Mouse (Mus musculus) heart, postnatal 0 days (tissue): ENCODE measurements around the gene Rsph6a. TPM values are rescaled to one million over a fixed set of nuclear protein-coding genes. Genes with fewer than 3 reads are reported as not detected.
"Not testable (repeated sequence)": the region's sequence is repeated elsewhere in the genome, so short reads cannot be mapped to it uniquely, and the experiment has no call there.

Experiments used
- ATAC-seq: fragments of 200-750 bp; cut with Nextera tagmentation; 2 replicates; pipeline ENCODE4 v1.8.0; 2017; ENCODE audit warnings: low read depth, moderate number of reproducible peaks, moderate library complexity; ENCODE audit not compliant: insufficient read depth
- DNase-seq: peaks from one replicate; pipeline ENCODE4 v3.0.0-alpha.2; 2016; ENCODE audit warnings: low spot score
- H3K27ac ChIP-seq: fragments of 300-500 bp; sonication (generic); 2 replicates; pipeline ENCODE4 v1.5.1; 2014; ENCODE audit warnings: low read depth, mild to moderate bottlenecking
- H3K27me3 ChIP-seq: fragments of 300-500 bp; sonication (generic); 2 replicates; pipeline ENCODE4 v1.6.1; 2014; ENCODE audit warnings: low read length, mixed read lengths; ENCODE audit not compliant: control insufficient read depth, insufficient read depth
- H3K36me3 ChIP-seq: fragments of 300-500 bp; sonication (generic); replicated peaks from 2 replicates; pipeline ENCODE4 v1.6.1; 2014; ENCODE audit warnings: low read length, mixed read lengths; ENCODE audit not compliant: control insufficient read depth, insufficient read depth
- H3K4me1 ChIP-seq: fragments of 300-500 bp; sonication (generic); 2 replicates; pipeline ENCODE4 v1.6.1; 2014; ENCODE audit warnings: antibody characterized with exemption; ENCODE audit not compliant: control insufficient read depth, insufficient read depth
- H3K4me2 ChIP-seq: fragments of 300-500 bp; sonication (generic); 2 replicates; pipeline ENCODE4 v1.6.1; 2014; ENCODE audit warnings: low read depth, mild to moderate bottlenecking, low read length, moderate library complexity
- H3K4me3 ChIP-seq: fragments of 300-500 bp; sonication (generic); 2 replicates; pipeline ENCODE4 v1.5.1; 2014; ENCODE audit warnings: low read depth, low read length
- H3K9ac ChIP-seq: fragments of 300-500 bp; sonication (generic); replicated peaks from 2 replicates; pipeline ENCODE4 v1.6.1; 2014; ENCODE audit warnings: low read depth, low read length, mixed read lengths
- H3K9me3 ChIP-seq: fragments of 300-500 bp; sonication (generic); replicated peaks from 2 replicates; pipeline ENCODE4 v1.6.1; 2016; ENCODE audit warnings: low read length; ENCODE audit not compliant: control insufficient read depth
- CTCF ChIP-seq: IDR thresholded peaks from 2 replicates; pipeline ENCODE4 v1.5.1; 2016; ENCODE audit warnings: antibody characterized with exemption, control low read depth, low read depth
- EP300 ChIP-seq: IDR thresholded peaks from 2 replicates; pipeline ENCODE4 v1.6.1; 2016; ENCODE audit warnings: antibody characterized with exemption, low read depth
- WGBS: fragments of 180-500 bp; shearing (Covaris S2); extraction: QIAGEN DNeasy Blood & Tissue Kit; methylation state at CpG from one replicate; pipeline ENCODE4 v1.1.7; 2014; 5-methylcytosine and 5-hydroxymethylcytosine counted together
- polyA plus RNA-seq: library from polyadenylated mRNA; unstranded; fragments of >200 nt; fragmentation: Nextera tagmentation; extraction: Ambion mirVana; gene quantifications from 2 replicates; pipeline ENCODE4 v1.2.1, GENCODE M21; 2015
- total RNA-seq: library from RNA; depleted of rRNA; stranded (reverse); fragments of >200 nt; gene quantifications from 2 replicates; pipeline ENCODE4 v1.2.3, GENCODE M21; 2014; ENCODE audit warnings: low replicate concordance

The Rsph6a gene
- total and polyA plus RNA-seq, 2 experiments from 2014 or later = not detected

DNA sequence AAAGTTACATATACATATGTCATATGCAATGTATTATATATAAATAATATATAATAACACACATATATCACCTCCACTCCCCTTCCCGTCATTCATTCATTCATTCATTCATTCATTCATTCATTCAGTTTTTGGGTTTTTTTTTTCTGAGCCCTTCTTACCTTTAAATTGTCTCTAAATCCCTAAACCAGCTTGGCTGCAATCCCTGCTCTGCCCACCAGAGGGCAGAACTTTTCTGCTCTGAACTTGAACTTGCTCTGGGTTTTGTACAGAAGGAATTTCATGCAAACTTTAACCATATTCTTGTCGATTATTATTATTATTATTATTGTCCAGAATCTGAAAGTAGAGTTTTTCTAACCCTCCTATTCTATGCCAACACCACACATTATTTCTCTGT is 14.2 kb downstream of the Rsph6a start:
- WGBS = 5% methylated on average over 2 of the region's 2 CpGs

DNA sequence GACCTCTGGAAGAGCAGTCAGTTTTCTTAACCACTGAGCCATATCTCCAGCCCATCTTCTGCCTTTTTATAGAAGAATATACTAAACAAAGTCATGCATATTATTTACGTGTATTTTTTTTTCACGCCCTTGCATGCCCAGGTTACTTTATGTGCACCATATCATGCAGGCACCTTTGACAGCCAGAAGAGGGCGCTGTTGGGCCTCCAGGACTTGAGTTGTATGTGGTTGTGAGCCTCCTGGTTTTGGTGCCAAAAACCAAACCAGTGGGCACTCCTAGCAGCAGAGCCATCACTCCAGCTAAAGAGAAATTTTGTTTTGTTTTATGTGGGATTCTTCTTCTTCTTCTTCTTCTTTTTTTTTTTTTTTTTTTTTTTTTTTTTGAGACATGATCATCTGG is 15.0 kb downstream of the Rsph6a start:
- H3K36me3 ChIP-seq = no peaks in the 10 kb centered on the region
- no peak overlapping the region for H3K4me2 ChIP-seq
- H3K9ac ChIP-seq = no peak overlapping the region
- no peak overlapping the region for H3K4me3 ChIP-seq
- no peaks in the 10 kb centered on the region for H3K4me1 ChIP-seq
- no peak for DNase-seq
- no peak overlapping the region for H3K27ac ChIP-seq
- no peak for ATAC-seq
- 48% methylated on average over 3 of the region's 3 CpGs for WGBS
- no peaks in the 10 kb centered on the region for H3K9me3 ChIP-seq
- peaks cover 29% of the 10 kb centered on the region for H3K27me3 ChIP-seq
- TF ChIP-seq EP300 (no peak), CTCF (peak; percentile 51)

More for the DNA sequence above, 14.2 kb downstream of the Rsph6a start:
- H3K9ac ChIP-seq = no peak overlapping the region
- DNase-seq (peak; percentile 48), ATAC-seq (no peak)
- no peak overlapping the region for H3K4me3 ChIP-seq
- peaks cover 32% of the 10 kb centered on the region for H3K27me3 ChIP-seq
- H3K4me2 ChIP-seq = no peak overlapping the region
- no peaks in the 10 kb centered on the region for H3K36me3 ChIP-seq
- H3K4me1 ChIP-seq = no peaks in the 10 kb centered on the region
- no peaks in the 10 kb centered on the region for H3K9me3 ChIP-seq
- no peak overlapping the region for H3K27ac ChIP-seq
- TF ChIP-seq CTCF (peak; percentile 80), EP300 (no peak)

DNA sequence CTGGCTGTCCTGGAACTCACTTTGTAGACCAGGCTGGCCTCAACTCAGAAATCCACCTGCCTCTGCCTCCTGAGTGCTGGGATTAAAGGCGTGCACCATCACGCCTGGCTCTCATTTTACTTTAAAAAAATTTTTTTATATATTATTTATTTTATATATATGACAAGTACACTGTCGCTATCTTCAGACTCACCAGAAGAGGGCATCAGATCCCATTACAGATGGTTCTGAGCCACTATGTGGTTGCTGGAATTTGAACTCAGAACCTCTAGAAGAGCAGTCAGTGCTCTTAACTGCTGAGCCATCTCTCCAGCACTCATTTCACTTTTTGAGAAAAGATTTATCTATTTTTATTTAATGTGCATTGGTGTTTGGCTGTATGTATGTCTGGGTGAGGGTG is 16.5 kb downstream of the Rsph6a start:
- H3K4me2 ChIP-seq, ATAC-seq: not testable (repeated sequence)

DNA sequence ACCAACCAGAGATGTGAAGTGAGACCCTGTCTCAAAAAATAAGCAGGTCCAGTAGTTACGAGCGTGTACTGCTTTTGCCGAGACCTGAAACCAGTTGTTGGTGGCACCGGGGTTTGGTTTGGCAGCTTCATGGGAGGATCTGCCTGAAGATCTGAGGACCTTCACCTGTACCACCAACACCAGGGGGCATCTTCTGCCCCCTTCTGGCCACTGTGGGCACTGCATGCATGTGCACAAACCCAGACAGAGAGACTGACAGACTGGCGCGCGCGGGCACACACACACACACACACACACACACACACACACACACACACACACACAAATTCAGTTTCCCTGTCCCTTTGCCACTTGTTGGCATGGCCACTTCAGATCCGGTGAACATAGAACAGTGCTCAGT is 19.0 kb downstream of the Rsph6a start:
- ATAC-seq = no peak
- Histone ChIP-seq H3K9ac (no peak overlapping the region), H3K4me2 (no peak overlapping the region), H3K27me3 (no peaks in the 10 kb centered on the region), H3K27ac (no peak overlapping the region), H3K4me3 (no peak overlapping the region), H3K4me1 (peaks cover 20% of the 10 kb centered on the region), H3K36me3 (peaks cover 8% of the 10 kb centered on the region), H3K9me3 (no peaks in the 10 kb centered on the region)
- no peak for TF ChIP-seq EP300
- peak; percentile 65 for TF ChIP-seq CTCF
- 76% methylated on average over 9 of the region's 9 CpGs for WGBS
- no peak for DNase-seq

More for the DNA sequence above, 16.5 kb downstream of the Rsph6a start:
- H3K9ac ChIP-seq, H3K4me3 ChIP-seq, H3K4me1 ChIP-seq, H3K27ac ChIP-seq, DNase-seq, H3K9me3 ChIP-seq, H3K36me3 ChIP-seq: not testable (repeated sequence)
- TF ChIP-seq CTCF = peak; percentile 24
- 47% methylated on average over 3 of the region's 3 CpGs for WGBS
- H3K27me3 ChIP-seq = peaks cover 13% of the 10 kb centered on the region

DNA sequence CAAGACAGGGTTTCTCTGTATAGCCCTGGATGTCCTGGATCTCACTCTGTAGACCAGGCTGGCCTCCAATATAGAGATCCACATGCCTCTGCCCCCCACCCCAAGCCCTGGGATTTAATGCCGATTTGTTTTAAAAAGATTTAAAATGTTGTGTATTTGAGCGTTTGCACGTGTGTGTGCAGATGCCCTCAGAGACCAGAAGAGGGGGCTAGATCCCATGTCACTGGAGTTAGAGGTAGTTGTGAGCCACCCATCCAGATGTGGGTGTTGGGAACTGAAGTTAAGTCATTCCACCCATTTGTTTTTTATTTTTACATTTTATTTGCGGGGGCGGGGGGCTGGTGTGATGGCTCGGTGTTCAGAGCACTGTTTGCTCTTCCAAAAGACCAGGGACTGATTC is 20.0 kb downstream of the Rsph6a start:
- ATAC-seq (no peak), DNase-seq (no peak)
- no peak overlapping the region for H3K4me2 ChIP-seq
- H3K27ac ChIP-seq = no peak overlapping the region
- no peak overlapping the region for H3K4me3 ChIP-seq
- 91% methylated on average over 6 of the region's 6 CpGs for WGBS
- H3K9me3 ChIP-seq = no peaks in the 10 kb centered on the region
- no peak for TF ChIP-seq EP300
- no peaks in the 10 kb centered on the region for H3K27me3 ChIP-seq
- H3K9ac ChIP-seq = no peak overlapping the region
- peaks cover 20% of the 10 kb centered on the region for H3K4me1 ChIP-seq
- peaks cover 17% of the 10 kb centered on the region for H3K36me3 ChIP-seq

DNA sequence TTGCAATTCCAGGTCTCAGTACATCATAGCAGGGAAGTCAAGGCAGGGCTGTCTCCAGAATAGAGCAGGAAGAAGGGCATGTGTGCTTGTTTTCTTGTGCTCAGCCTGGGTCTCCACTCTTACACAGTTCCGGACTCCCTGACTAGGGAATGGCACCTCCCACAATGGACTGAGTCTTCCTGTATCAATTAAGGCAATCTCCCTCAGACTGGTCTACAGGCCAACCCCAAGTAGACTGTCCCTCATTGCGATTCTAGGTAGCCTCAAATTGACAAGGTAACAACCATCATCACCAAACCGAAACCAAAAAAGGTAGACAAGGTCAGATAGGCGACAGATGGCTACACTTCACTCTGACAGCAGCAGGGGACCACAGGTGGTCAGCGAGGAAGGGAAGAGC is 20.7 kb downstream of the Rsph6a start:
- Histone ChIP-seq H3K4me2 (peak overlapping the region; percentile 91), H3K9ac (0 out of 2 replicates have a peak overlapping the region, but pooled peaks have one; percentile 1), H3K27me3 (no peaks in the 10 kb centered on the region), H3K4me1 (peaks cover 20% of the 10 kb centered on the region), H3K4me3 (peak overlapping the region; percentile 92), H3K36me3 (peaks cover 25% of the 10 kb centered on the region), H3K9me3 (no peaks in the 10 kb centered on the region), H3K27ac (peak overlapping the region; percentile 97; the same call in 1 of the 2 replicates)
- 54% methylated on average over 5 of the region's 5 CpGs for WGBS
- TF ChIP-seq CTCF (no peak), EP300 (no peak)
- ATAC-seq (no peak), DNase-seq (no peak)
